Mouse (Mus musculus) inflammation-experienced regulatory T-cells, adult 16 weeks (primary cell): ENCODE measurements around the gene Olfr896-ps1. TPM values are rescaled to one million over a fixed set of nuclear protein-coding genes. Genes with fewer than 3 reads are reported as not detected.

Source experiments
- polyA plus RNA-seq: library from polyadenylated mRNA; unstranded; fragments of 100-300 nt; shearing (Covaris generic); gene quantifications from one replicate; pipeline ENCODE4 v1.2.1, GENCODE M21; 2017

Olfr896-ps1 gene
- not detected for polyA plus RNA-seq

DNA sequence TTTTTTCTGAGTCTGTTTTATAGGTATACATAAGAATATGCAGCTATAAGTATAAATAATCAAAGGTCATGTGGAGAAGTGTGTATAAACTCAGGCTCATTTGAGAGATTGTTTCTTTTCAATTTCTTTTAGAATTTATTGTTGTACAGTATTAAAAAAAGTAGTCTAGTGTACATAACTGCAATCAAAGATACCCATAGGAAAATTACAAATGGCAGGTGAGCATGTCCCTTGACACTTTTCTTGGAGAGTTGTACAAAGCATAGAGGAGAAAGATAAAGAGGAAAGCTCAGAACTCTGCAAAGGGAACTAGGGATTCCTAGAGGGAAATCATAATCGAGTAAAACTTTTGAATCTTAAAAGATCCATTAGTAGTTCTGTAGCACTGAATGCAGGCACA, at the start of gene Olfr896-ps1:
Gene Olfr896-ps1, plus strand, starts transcription at position 301 of the 400 bp plus-strand sequence.

DNA sequence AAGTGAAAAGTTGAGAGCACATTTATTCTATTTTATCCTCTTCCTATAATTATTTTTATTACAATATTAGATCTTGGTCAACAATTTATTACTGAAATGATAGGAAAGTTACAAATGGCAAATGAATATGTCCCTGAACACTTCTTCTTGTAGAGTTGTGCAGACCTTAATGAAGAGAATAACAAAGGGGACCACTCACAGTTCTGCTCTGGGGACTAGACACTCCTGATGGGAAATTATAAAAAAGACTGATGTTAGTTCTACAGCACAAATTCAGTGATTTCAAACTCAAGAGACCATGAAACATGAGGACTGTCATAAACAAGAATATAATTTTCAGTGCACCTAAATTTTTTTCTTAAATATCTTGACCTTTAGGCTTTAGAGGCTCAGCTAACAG, 38.4 kb upstream of the Olfr896-ps1 start, which contains the start of gene Olfr143:
Gene Olfr143, plus strand, starts transcription at position 301 of the 400 bp plus-strand sequence.

DNA sequence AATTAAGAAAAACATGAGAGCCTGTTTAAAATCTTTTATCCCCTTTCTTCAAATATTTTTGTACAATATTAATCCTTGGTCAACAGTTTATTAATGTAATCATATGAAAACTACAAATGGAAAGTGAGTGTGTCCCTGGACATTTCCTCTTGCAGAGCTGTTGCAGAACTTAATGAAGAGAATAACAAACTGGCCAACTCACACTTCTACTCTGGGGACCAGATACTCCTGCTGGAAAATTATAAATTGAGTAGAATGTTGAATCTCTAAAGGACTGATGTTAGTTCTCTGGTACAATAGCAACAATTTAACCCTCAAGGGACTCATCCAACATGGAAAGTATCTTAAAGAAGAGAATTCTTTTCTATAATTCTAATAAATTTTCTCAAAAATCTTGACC, 23.4 kb upstream of the Olfr896-ps1 start, which contains the start of gene Olfr895:
Gene Olfr895, plus strand, starts transcription at position 301 of the 400 bp plus-strand sequence.

GRCm38 (mm10) chr9:38328760-38329159, 37.9 kb downstream of the Olfr896-ps1 start, which contains the start of gene Olfr25:
TSS of gene Olfr25 (plus strand) at chr9:38329060.

Other genes with a start within 250 kb of the Olfr896-ps1 start
- gene Olfr884, start 244.6 kb upstream of the Olfr896-ps1 start, polyA plus RNA-seq, result not detected
- not detected for gene Olfr885, start 229.8 kb upstream of the Olfr896-ps1 start, polyA plus RNA-seq
- not detected for gene Olfr887, start 207.0 kb upstream of the Olfr896-ps1 start, polyA plus RNA-seq
- gene Olfr888, start 183.0 kb upstream of the Olfr896-ps1 start, polyA plus RNA-seq, result not detected
- not detected for gene Olfr889, start 175.9 kb upstream of the Olfr896-ps1 start, polyA plus RNA-seq
- gene Olfr890, start 148.6 kb upstream of the Olfr896-ps1 start, polyA plus RNA-seq, result not detected
- not detected for gene Olfr891, start 110.3 kb upstream of the Olfr896-ps1 start, polyA plus RNA-seq
- gene Olfr893, start 82.7 kb upstream of the Olfr896-ps1 start, polyA plus RNA-seq, result not detected
- not detected for gene Olfr894, start 73.1 kb upstream of the Olfr896-ps1 start, polyA plus RNA-seq
- not detected for gene Olfr143, start 38.3 kb upstream of the Olfr896-ps1 start, polyA plus RNA-seq
- gene Olfr895, start 23.3 kb upstream of the Olfr896-ps1 start, polyA plus RNA-seq, result not detected
- not detected for gene Olfr25, start 38.0 kb downstream of the Olfr896-ps1 start, polyA plus RNA-seq
- not detected for gene Olfr898, start 57.3 kb downstream of the Olfr896-ps1 start, polyA plus RNA-seq
- gene Olfr250, start 75.8 kb downstream of the Olfr896-ps1 start, polyA plus RNA-seq, result 0.12 TPM
- not detected for gene Olfr251, start 86.0 kb downstream of the Olfr896-ps1 start, polyA plus RNA-seq
- not detected for gene Olfr147, start 110.6 kb downstream of the Olfr896-ps1 start, polyA plus RNA-seq
- not detected for gene Olfr901, start 138.3 kb downstream of the Olfr896-ps1 start, polyA plus RNA-seq
- not detected for gene Olfr902, start 156.5 kb downstream of the Olfr896-ps1 start, polyA plus RNA-seq
- gene Olfr904, start 172.0 kb downstream of the Olfr896-ps1 start, polyA plus RNA-seq, result not detected
- gene Olfr905, start 180.0 kb downstream of the Olfr896-ps1 start, polyA plus RNA-seq, result 0.11 TPM
- gene Olfr906, start 196.0 kb downstream of the Olfr896-ps1 start, polyA plus RNA-seq, result not detected
- gene Olfr907, start 204.7 kb downstream of the Olfr896-ps1 start, polyA plus RNA-seq, result not detected
- not detected for gene Olfr911-ps1, start 230.5 kb downstream of the Olfr896-ps1 start, polyA plus RNA-seq
- not detected for gene Olfr910, start 246.7 kb downstream of the Olfr896-ps1 start, polyA plus RNA-seq